Mouse (Mus musculus) macrophage (primary cell): ENCODE results near the gene Nav2. TPM values are rescaled to one million over a fixed set of nuclear protein-coding genes. Genes with fewer than 3 reads are reported as not detected.

ENCODE experiments used
- H3K27ac ChIP-seq: fragments of 350-480 bp; formaldehyde crosslinking; 2 replicates; pipeline ENCODE4 v1.9.0; 2021
- H3K36me3 ChIP-seq: fragments of 350-480 bp; formaldehyde crosslinking; 2 replicates; pipeline ENCODE4 v1.9.0; 2021; ENCODE audit errors: inconsistent target
- H3K4me3 ChIP-seq: fragments of 350-480 bp; formaldehyde crosslinking; 2 replicates; pipeline ENCODE4 v1.9.0; 2021; ENCODE audit errors: inconsistent target
- H3K79me2 ChIP-seq: fragments of 350-480 bp; formaldehyde crosslinking; 2 replicates; pipeline ENCODE4 v1.9.0; 2021; ENCODE audit errors: inconsistent target
- WGBS: methylation state at CpG from one replicate; pipeline ENCODE4 v1.1.7; 2026; ENCODE audit warnings: inconsistent platforms; ENCODE audit not compliant: missing documents; 5-methylcytosine and 5-hydroxymethylcytosine counted together
- polyA plus RNA-seq: library from polyadenylated mRNA; stranded (reverse); fragments of 250-400 nt; gene quantifications from 3 replicates; pipeline ENCODE4 v1.2.4, GENCODE M21; 2018; ENCODE audit warnings: inconsistent platforms

Nav2 gene
- polyA plus RNA-seq, 1 experiment from 2014 or later, result 19.2 TPM

GRCm38 (mm10) chr7:48934816-48935215, 26.3 kb downstream of the Nav2 start:
- Histone ChIP-seq H3K36me3 (no peaks in the 10 kb centered on the region), H3K79me2 (no peaks in the 10 kb centered on the region), H3K27ac (no peak overlapping the region), H3K4me3 (no peak overlapping the region)
- WGBS, result 95% methylated on average over 2 of the region's 2 CpGs

GRCm38 (mm10) chr7:48937562-48937961, 29.0 kb downstream of the Nav2 start:
- Histone ChIP-seq H3K4me3 (no peak overlapping the region), H3K36me3 (no peaks in the 10 kb centered on the region), H3K27ac (no peak overlapping the region), H3K79me2 (no peaks in the 10 kb centered on the region)
- WGBS, result 6% methylated on average over 11 of the region's 11 CpGs

GRCm38 (mm10) chr7:48938190-48938589, 29.7 kb downstream of the Nav2 start:
- H3K36me3 ChIP-seq, result no peaks in the 10 kb centered on the region
- no peak overlapping the region for H3K4me3 ChIP-seq
- no peaks in the 10 kb centered on the region for H3K79me2 ChIP-seq
- H3K27ac ChIP-seq, result no peak overlapping the region
- 4% methylated on average over 4 of the region's 4 CpGs for WGBS

- no peak overlapping the region for H3K27ac ChIP-seq
- 90% methylated on average over 4 of the region's 4 CpGs for WGBS
- H3K4me3 ChIP-seq, result no peak overlapping the region
These were observed 40.0 kb downstream of the Nav2 start for GRCm38 (mm10) chr7:48948381-48949108.

GRCm38 (mm10) chr7:48954501-48954900, 46.0 kb downstream of the Nav2 start:
- no peaks in the 10 kb centered on the region for H3K79me2 ChIP-seq
- no peak overlapping the region for H3K27ac ChIP-seq
- H3K36me3 ChIP-seq, result no peaks in the 10 kb centered on the region
- H3K4me3 ChIP-seq, result no peak overlapping the region
- 89% methylated on average over 5 of the region's 5 CpGs for WGBS

More at GRCm38 (mm10) chr7:48948381-48949108, 40.0 kb downstream of the Nav2 start:
- no peaks in the 10 kb centered on the region for H3K79me2 ChIP-seq
- H3K36me3 ChIP-seq, result no peaks in the 10 kb centered on the region

GRCm38 (mm10) chr7:48958528-48959315, 50.2 kb downstream of the Nav2 start:
- Histone ChIP-seq H3K4me3 (no peak overlapping the region), H3K79me2 (no peaks in the 10 kb centered on the region), H3K36me3 (no peaks in the 10 kb centered on the region), H3K27ac (no peak overlapping the region)
- 6% methylated on average over 32 of the region's 32 CpGs for WGBS

GRCm38 (mm10) chr7:48959316-48959661, 50.8 kb downstream of the Nav2 start:
- 24% methylated on average over 13 of the region's 13 CpGs for WGBS
- Histone ChIP-seq H3K4me3 (no peak overlapping the region), H3K27ac (no peak overlapping the region), H3K36me3 (no peaks in the 10 kb centered on the region), H3K79me2 (no peaks in the 10 kb centered on the region)

GRCm38 (mm10) chr7:48960152-48960551, 51.6 kb downstream of the Nav2 start:
- Histone ChIP-seq H3K27ac (no peak overlapping the region), H3K79me2 (no peaks in the 10 kb centered on the region), H3K36me3 (no peaks in the 10 kb centered on the region), H3K4me3 (no peak overlapping the region)
- 30% methylated on average over 10 of the region's 10 CpGs for WGBS

- Histone ChIP-seq H3K36me3 (no peaks in the 10 kb centered on the region), H3K79me2 (no peaks in the 10 kb centered on the region), H3K4me3 (no peak overlapping the region), H3K27ac (no peak overlapping the region)
- 77% methylated on average over 8 of the region's 8 CpGs for WGBS
These were observed 53.0 kb downstream of the Nav2 start for GRCm38 (mm10) chr7:48961501-48961900.

GRCm38 (mm10) chr7:48961935-48962334, 53.4 kb downstream of the Nav2 start:
- H3K4me3 ChIP-seq, result no peak overlapping the region
- no peak overlapping the region for H3K27ac ChIP-seq
- no peaks in the 10 kb centered on the region for H3K36me3 ChIP-seq
- WGBS, result 67% methylated on average over 4 of the region's 4 CpGs
- no peaks in the 10 kb centered on the region for H3K79me2 ChIP-seq

GRCm38 (mm10) chr7:48963112-48963511, 54.6 kb downstream of the Nav2 start:
- Histone ChIP-seq H3K36me3 (no peaks in the 10 kb centered on the region), H3K27ac (no peak overlapping the region), H3K4me3 (no peak overlapping the region), H3K79me2 (no peaks in the 10 kb centered on the region)
- WGBS, result 32% methylated on average over 5 of the region's 5 CpGs

- Histone ChIP-seq H3K79me2 (no peaks in the 10 kb centered on the region), H3K27ac (no peak overlapping the region), H3K4me3 (no peak overlapping the region), H3K36me3 (no peaks in the 10 kb centered on the region)
- WGBS, result 84% methylated on average over 4 of the region's 4 CpGs
These were observed 55.0 kb downstream of the Nav2 start for GRCm38 (mm10) chr7:48963554-48963953.

- 83% methylated on average over 12 of the region's 12 CpGs for WGBS
- no peak overlapping the region for H3K27ac ChIP-seq
- H3K36me3 ChIP-seq, result no peaks in the 10 kb centered on the region
- H3K4me3 ChIP-seq, result no peak overlapping the region
- H3K79me2 ChIP-seq, result no peaks in the 10 kb centered on the region
These were observed 57.4 kb downstream of the Nav2 start for GRCm38 (mm10) chr7:48965796-48966512.

GRCm38 (mm10) chr7:48981013-48981412, 72.5 kb downstream of the Nav2 start:
- H3K36me3 ChIP-seq, result no peaks in the 10 kb centered on the region
- H3K4me3 ChIP-seq, result no peak overlapping the region
- no peak overlapping the region for H3K27ac ChIP-seq
- no peaks in the 10 kb centered on the region for H3K79me2 ChIP-seq
- WGBS, result 87% methylated on average over 7 of the region's 7 CpGs

- no peak overlapping the region for H3K27ac ChIP-seq
- no peak overlapping the region for H3K4me3 ChIP-seq
- H3K79me2 ChIP-seq, result no peaks in the 10 kb centered on the region
- H3K36me3 ChIP-seq, result no peaks in the 10 kb centered on the region
- 79% methylated on average over 3 of the region's 3 CpGs for WGBS
These were observed 73.3 kb downstream of the Nav2 start for GRCm38 (mm10) chr7:48981814-48982213.
